Mouse (Mus musculus): ENCODE measurements around the gene Fbxo11. TPM values are rescaled to one million over a fixed set of nuclear protein-coding genes. Genes with fewer than 3 reads are reported as not detected.
A peak's percentile ranks its signal among the peaks of the same experiment; 100 is the strongest.

Gene Fbxo11
- total RNA-seq (2021), result 10 to 100 TPM; 58.2 to 63.6 TPM
- long read RNA-seq, experiment 1, full-length matches to known transcripts, result 1 of 6 reads
- long read RNA-seq, experiment 1, partial matches to known transcripts, result 1 of 6 reads
- long read RNA-seq, experiment 1, other reads (novel, unspliced or antisense), result 4 of 6 reads
- long read RNA-seq, experiment 2, full-length matches to known transcripts, result 2 of 7 reads
- long read RNA-seq, experiment 2, partial matches to known transcripts, result 1 of 7 reads
- long read RNA-seq, experiment 2, other reads (novel, unspliced or antisense), result 4 of 7 reads

GRCm38 (mm10) chr17:88065031-88065800 is at the start of gene Fbxo11:
Gene Fbxo11 (minus strand): TSS chr17:88065291.
- DNase-seq, result peak; percentile 41 to 67

- DNase-seq, result no peak
Observed at GRCm38 (mm10) chr17:88113883-88114229, 48.8 kb upstream of the Fbxo11 start.

- no peak for DNase-seq
Observed at GRCm38 (mm10) chr17:88113015-88113882, 48.2 kb upstream of the Fbxo11 start.

- DNase-seq, result no peak
Observed at GRCm38 (mm10) chr17:88111865-88112645, 47.0 kb upstream of the Fbxo11 start.

GRCm38 (mm10) chr17:88111081-88111796 is 46.1 kb upstream of the Fbxo11 start:
- DNase-seq, result no peak

- no peak for DNase-seq
Observed at GRCm38 (mm10) chr17:88107708-88108107, 42.6 kb upstream of the Fbxo11 start.

GRCm38 (mm10) chr17:88106365-88106764 is 41.3 kb upstream of the Fbxo11 start:
- DNase-seq, result no peak

- no peak for DNase-seq
Observed at GRCm38 (mm10) chr17:88102597-88102996, 37.5 kb upstream of the Fbxo11 start.

- DNase-seq, result no peak
Observed at GRCm38 (mm10) chr17:88098181-88098852, 33.2 kb upstream of the Fbxo11 start.

GRCm38 (mm10) chr17:88097543-88097942 is 32.5 kb upstream of the Fbxo11 start:
- DNase-seq, result no peak

- DNase-seq, result no peak
Observed at GRCm38 (mm10) chr17:88096809-88097399, 31.8 kb upstream of the Fbxo11 start.

GRCm38 (mm10) chr17:88095517-88096198 is 30.6 kb upstream of the Fbxo11 start:
- no peak for DNase-seq

- DNase-seq, result no peak
Observed at GRCm38 (mm10) chr17:88094327-88094726, 29.2 kb upstream of the Fbxo11 start.

GRCm38 (mm10) chr17:88093798-88094197 is 28.7 kb upstream of the Fbxo11 start:
- DNase-seq, result no peak

GRCm38 (mm10) chr17:88085976-88086375 is 20.9 kb upstream of the Fbxo11 start:
- DNase-seq, result no peak

GRCm38 (mm10) chr17:88081446-88081845 is 16.4 kb upstream of the Fbxo11 start:
- no peak for DNase-seq

- DNase-seq, result no peak
Observed at GRCm38 (mm10) chr17:88079771-88080170, 14.7 kb upstream of the Fbxo11 start.

GRCm38 (mm10) chr17:88072047-88072446 is 7.0 kb upstream of the Fbxo11 start:
- DNase-seq, result no peak

GRCm38 (mm10) chr17:88068024-88068719 is 3.1 kb upstream of the Fbxo11 start:
- DNase-seq, result no peak
